Mouse (Mus musculus) cortical plate, adult 2 months (tissue): ENCODE measurements around the gene Ubl7.

ENCODE experiments used
- CTCF ChIP-seq: fragments of 200-500 bp; IDR thresholded peaks from 2 replicates; pipeline ENCODE4 v1.5.1; 2011; ENCODE audit warnings: mild to moderate bottlenecking, control low read depth, low read length; ENCODE audit not compliant: insufficient read depth; ENCODE audit errors: extremely low read depth
- POLR2A ChIP-seq: fragments of 200-500 bp; IDR thresholded peaks from 2 replicates; pipeline ENCODE4 v1.6.1; 2011; ENCODE audit warnings: mild to moderate bottlenecking, low read length, control low read depth; ENCODE audit not compliant: insufficient read depth; ENCODE audit errors: extremely low read depth

DNA sequence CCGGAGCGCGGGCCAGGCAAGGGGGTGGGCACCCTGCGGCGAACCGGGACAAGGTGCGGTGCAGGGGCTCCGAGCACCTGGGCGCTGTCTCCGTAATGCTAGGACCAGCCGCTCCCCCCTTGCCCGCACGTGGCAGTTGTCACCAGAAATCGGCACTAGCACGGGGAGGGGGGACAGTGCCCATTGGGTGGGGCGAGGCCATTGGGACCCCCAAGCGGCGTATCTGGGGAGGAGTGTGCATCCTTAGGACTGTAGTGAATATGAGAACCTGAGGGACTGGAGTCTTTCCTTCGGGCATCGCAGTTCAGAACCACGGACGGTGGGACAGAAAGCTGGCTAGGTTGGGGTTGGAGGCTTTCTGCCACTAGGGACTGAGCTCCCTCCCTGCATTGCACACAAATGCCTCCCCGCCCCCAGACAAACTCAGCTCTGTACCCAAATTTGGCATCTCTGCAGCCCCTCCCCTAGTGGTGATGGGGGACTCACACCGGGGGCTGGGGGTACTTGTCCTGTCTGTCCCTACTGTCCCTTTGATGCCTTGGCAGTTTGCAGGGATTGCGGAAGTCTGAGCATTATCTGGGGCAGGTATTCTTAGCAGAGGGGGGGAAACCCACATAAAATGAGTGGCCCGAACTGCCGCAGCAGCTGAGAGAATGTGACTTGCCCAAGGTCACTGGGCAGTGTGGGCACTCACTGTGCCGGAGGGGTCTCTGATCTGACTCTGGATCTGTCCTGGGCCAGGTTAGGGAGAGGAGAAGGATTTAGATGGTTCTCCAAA, 30.3 kb downstream of the Ubl7 start:
- peak; percentile 44; the same call in 1 of the 2 replicates for TF ChIP-seq POLR2A
- no peak for TF ChIP-seq CTCF
